ENCODE assay signal across 15 mouse cellular contexts in the genomic region with DNA sequence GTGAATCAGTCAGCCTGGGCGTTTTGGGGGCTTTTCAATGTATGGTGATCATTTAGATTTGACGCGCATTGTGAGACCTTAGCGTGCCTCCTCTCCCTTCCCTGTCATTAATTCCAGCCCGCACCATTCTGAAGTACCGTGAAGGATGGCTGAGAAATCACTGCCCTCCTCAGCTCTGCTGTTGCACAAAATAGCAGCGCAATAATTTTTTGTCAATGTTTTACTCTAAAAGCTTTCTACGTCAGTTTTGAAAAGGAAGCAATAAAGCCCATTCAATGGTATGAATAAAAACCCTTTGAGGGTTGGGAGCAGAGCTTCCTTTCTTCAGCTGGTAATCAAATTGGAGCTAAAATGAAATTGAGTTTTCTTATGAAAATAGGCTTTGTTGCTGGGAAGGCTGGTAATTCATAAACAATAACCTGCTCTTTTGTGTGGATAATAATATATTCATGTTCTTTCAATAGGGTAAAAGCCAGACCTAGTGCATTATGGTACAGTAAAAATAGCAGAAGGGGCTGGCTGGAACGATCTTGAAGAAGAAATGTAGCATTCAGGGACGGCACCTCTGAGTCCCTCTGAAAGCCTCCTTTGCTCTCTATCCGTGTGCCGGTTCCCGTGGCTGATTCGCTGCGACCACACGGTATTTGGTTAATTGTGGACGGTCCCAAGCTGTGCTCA.
A peak's percentile ranks its signal among the peaks of the same experiment; 100 is the strongest.
DNase-seq lines count a peak whose midpoint lies in the region; ATAC-seq and TF ChIP-seq lines count a peak whose summit lies in the region.
"Had no signal": no experiment of that assay in that cellular context is flagged by ENCODE, and none has a peak within 500 bp of the region (broad histone marks: within the 10 kb centered on the region; RNA-seq: fewer than 3 reads in every experiment).

No protein-coding gene starts in this region.

- H3K79me2 ChIP-seq in heart, adult 2 months (replicated peaks; ENCODE audit: control insufficient read depth, insufficient read depth, low read length) = no peaks in the 10 kb centered on the region

- H3K4me3 ChIP-seq in lung, embryonic 15.5 days = no peak overlapping the region
- no peak overlapping the region for H3K4me3 ChIP-seq in hindbrain, embryonic 11.5 days (ENCODE audit: low read depth, low read length)
- no peak overlapping the region for H3K4me3 ChIP-seq in neural tube, embryonic 14.5 days (ENCODE audit: low read depth, low read length)
- H3K4me3 ChIP-seq in heart, adult 2 months = no peak overlapping the region
- H3K4me3 ChIP-seq in liver, postnatal 0 days (ENCODE audit: low read depth, low read length) = no peak overlapping the region
- H3K4me3 ChIP-seq: erythroblast, embryonic 14.5 days; limb, embryonic 15.5 days; myocyte had no signal

- H3K9me3 ChIP-seq in lung, embryonic 15.5 days = no peaks in the 10 kb centered on the region
- H3K9me3 ChIP-seq in hindbrain, embryonic 11.5 days (ENCODE audit: control insufficient read depth, low read length) = no peaks in the 10 kb centered on the region
- no peaks in the 10 kb centered on the region for H3K9me3 ChIP-seq in neural tube, embryonic 14.5 days (ENCODE audit: control insufficient read depth, low read length)
- no peaks in the 10 kb centered on the region for H3K9me3 ChIP-seq in liver, postnatal 0 days (ENCODE audit: low read length)
- H3K9me3 ChIP-seq: limb, embryonic 15.5 days had no signal

- intact Hi-C loops in heart, adult 2 months (cut with DNase I) = no loop called here

- H3K36me3 ChIP-seq in lung, embryonic 15.5 days = no peaks in the 10 kb centered on the region
- no peaks in the 10 kb centered on the region for H3K36me3 ChIP-seq in hindbrain, embryonic 11.5 days (ENCODE audit: control insufficient read depth, insufficient read depth, low read length)
- no peaks in the 10 kb centered on the region for H3K36me3 ChIP-seq in neural tube, embryonic 14.5 days (ENCODE audit: control insufficient read depth, insufficient read depth, low read length)
- no peaks in the 10 kb centered on the region for H3K36me3 ChIP-seq in heart, adult 2 months (ENCODE audit: control insufficient read depth, insufficient read depth, low read length)
- no peaks in the 10 kb centered on the region for H3K36me3 ChIP-seq in liver, postnatal 0 days (replicated peaks; ENCODE audit: insufficient read depth, low read length)
- H3K36me3 ChIP-seq: limb, embryonic 15.5 days had no signal

- TF ChIP-seq EP300 in heart, adult 2 months (IDR thresholded peaks at IDR 0.05; ENCODE audit: insufficient read depth, low read depth, low read length) = no peak
- TF ChIP-seq EP300 in liver, postnatal 0 days (IDR thresholded peaks at IDR 0.05; ENCODE audit: low read depth) = no peak

- H3K4me1 ChIP-seq in lung, embryonic 15.5 days = peaks cover 34% of the 10 kb centered on the region
- H3K4me1 ChIP-seq in hindbrain, embryonic 11.5 days (replicated peaks; ENCODE audit: control insufficient read depth, insufficient read depth, low read length) = peaks cover 9% of the 10 kb centered on the region
- H3K4me1 ChIP-seq in neural tube, embryonic 14.5 days (ENCODE audit: control insufficient read depth, insufficient read depth, low read length) = peaks cover 26% of the 10 kb centered on the region; the same call in 1 of the 2 replicates
- no peaks in the 10 kb centered on the region; the same call in 1 of the 2 replicates for H3K4me1 ChIP-seq in heart, adult 2 months (ENCODE audit: control insufficient read depth, insufficient read depth, low read length)
- H3K4me1 ChIP-seq in liver, postnatal 0 days (ENCODE audit: insufficient read depth) = no peaks in the 10 kb centered on the region

- whole genome bisulfite sequencing in lung, embryonic 15.5 days = 74% methylated on average over 17 of the region's 17 CpGs
- 45% methylated on average over 17 of the region's 17 CpGs for WGBS in hindbrain, embryonic 11.5 days
- 37% methylated on average over 17 of the region's 17 CpGs for WGBS in large intestine, adult 2 months
- whole genome bisulfite sequencing in neural tube, embryonic 14.5 days = 19% methylated on average over 17 of the region's 17 CpGs
- WGBS in heart, adult 2 months = 85% methylated on average over 17 of the region's 17 CpGs
- 80% methylated on average over 17 of the region's 17 CpGs for WGBS in liver, postnatal 0 days (ENCODE audit: insufficient replicate concordance)

- no peak for TF ChIP-seq CTCF in heart, adult 2 months (IDR thresholded peaks at IDR 0.05)
- no peak for TF ChIP-seq CTCF in liver, postnatal 0 days (IDR thresholded peaks at IDR 0.05; ENCODE audit: low read depth)

- no peaks in the 10 kb centered on the region for H3K27me3 ChIP-seq in lung, embryonic 15.5 days
- peaks cover 2% of the 10 kb centered on the region; the same call in 1 of the 2 replicates for H3K27me3 ChIP-seq in hindbrain, embryonic 11.5 days (ENCODE audit: control insufficient read depth, insufficient read depth, low read length)
- H3K27me3 ChIP-seq in neural tube, embryonic 14.5 days (ENCODE audit: control insufficient read depth, insufficient read depth, low read length) = no peaks in the 10 kb centered on the region; the same call in 1 of the 2 replicates
- no peaks in the 10 kb centered on the region for H3K27me3 ChIP-seq in heart, adult 2 months (ENCODE audit: control insufficient read depth, insufficient read depth, low read length)
- no peaks in the 10 kb centered on the region for H3K27me3 ChIP-seq in liver, postnatal 0 days (ENCODE audit: insufficient read depth, low read length)
- H3K27me3 ChIP-seq: limb, embryonic 15.5 days had no signal

- H3K4me2 ChIP-seq in lung, embryonic 15.5 days = peak overlapping the region; percentile 7; the same call in 1 of the 2 replicates
- 0 out of 2 replicates have a peak overlapping the region, but pooled peaks have one; percentile 8 for H3K4me2 ChIP-seq in hindbrain, embryonic 11.5 days (replicated peaks; ENCODE audit: low read depth, low read length)
- peak overlapping the region; percentile 18; the same call in 1 of the 2 replicates for H3K4me2 ChIP-seq in neural tube, embryonic 14.5 days (ENCODE audit: low read depth, low read length)
- no peak overlapping the region for H3K4me2 ChIP-seq in liver, postnatal 0 days (ENCODE audit: low read depth, low read length)
- H3K4me2 ChIP-seq: limb, embryonic 15.5 days had no signal

- H3K27ac ChIP-seq in lung, embryonic 15.5 days = peak overlapping the region; percentile 24; the same call in 1 of the 2 replicates
- no peak overlapping the region for H3K27ac ChIP-seq in hindbrain, embryonic 11.5 days (ENCODE audit: low read depth, low read length)
- H3K27ac ChIP-seq in neural tube, embryonic 14.5 days (ENCODE audit: low read depth, low read length) = no peak overlapping the region
- H3K27ac ChIP-seq in heart, adult 2 months = no peak overlapping the region
- H3K27ac ChIP-seq in liver, postnatal 0 days (ENCODE audit: low read depth) = no peak overlapping the region
- H3K27ac ChIP-seq: kidney, postnatal 0 days; limb, embryonic 15.5 days had no signal

- TF ChIP-seq POLR2A in heart, adult 2 months (IDR thresholded peaks at IDR 0.05; ENCODE audit: insufficient read depth, low read depth, low read length) = no peak

- no peak for ATAC-seq in lung, embryonic 15.5 days (ENCODE audit: borderline replicate concordance, extremely low read depth, low FRiP score, low TSS enrichment)
- ATAC-seq in hindbrain, embryonic 11.5 days (ENCODE audit: low FRiP score) = peak; percentile 12; the same call in 1 of the 2 replicates
- no peak for ATAC-seq in neural tube, embryonic 14.5 days (ENCODE audit: low read depth)
- ATAC-seq in liver, postnatal 0 days = no peak

- H3K9ac ChIP-seq in lung, embryonic 15.5 days = no peak overlapping the region
- no peak overlapping the region for H3K9ac ChIP-seq in hindbrain, embryonic 11.5 days (ENCODE audit: low read depth, low read length)
- 0 out of 2 replicates have a peak overlapping the region, but pooled peaks have one; percentile 25 for H3K9ac ChIP-seq in neural tube, embryonic 14.5 days (replicated peaks; ENCODE audit: low read depth, low read length)
- H3K9ac ChIP-seq in heart, adult 2 months (ENCODE audit: low read depth, low read length) = no peak overlapping the region
- no peak overlapping the region for H3K9ac ChIP-seq in liver, postnatal 0 days (replicated peaks)
- H3K9ac ChIP-seq: limb, embryonic 15.5 days had no signal

- no peak for DNase-seq in lung, adult 18-20 months
- peak; percentile 28 for DNase-seq in hindbrain, embryonic 11.5 days (ENCODE audit: low spot score)
- peak; percentile 27 for DNase-seq in large intestine, adult 2 months (ENCODE audit: low read depth, low spot score)
- no peak for DNase-seq in ovary, postnatal 10 days (ENCODE audit: low spot score)
- no peak for DNase-seq in heart, adult 2 months
- no peak for DNase-seq in liver, postnatal 0 days
- DNase-seq: adrenal gland, postnatal 36 days; embryo, embryonic 11 days; thymus, postnatal 25 days had no signal

Comparison
In these comparisons a context has a peak if more than half of its experiments do, and no peak if none do; other contexts are left out.
1. DNase-seq: peak in hindbrain, embryonic 11.5 days (single experiment) and large intestine, adult 2 months (single experiment); none in lung, adult 18-20 months (0 of 2), ovary, postnatal 10 days (single experiment), heart, adult 2 months (0 of 2) and liver, postnatal 0 days (single experiment).